Mouse (Mus musculus): ENCODE measurements at regions not wholly inside any gene's neighbourhood (a gene's known extent, or its start where the extent isn't known, plus 50 kb on each side); places are given as distances from the start of the nearest gene placed in this dataset.
A peak's percentile ranks its signal among the peaks of the same experiment; 100 is the strongest.

- no peak for DNase-seq (ENCODE audit: low spot score in 2 of 2)
Measured at GRCm38 (mm10) chr6:98626435-98626834, 283.9 kb upstream of the Gm765 start.

GRCm38 (mm10) chr6:98620886-98621285, 278.3 kb upstream of the Gm765 start:
- no peak for DNase-seq (ENCODE audit: low spot score in 2 of 2)

- DNase-seq (ENCODE audit: low spot score in 2 of 2): no peak
Measured at GRCm38 (mm10) chr6:98613030-98613429, 270.5 kb upstream of the Gm765 start.

- no peak for DNase-seq (ENCODE audit: low spot score in 2 of 2)
Measured at GRCm38 (mm10) chr6:98609133-98609532, 266.6 kb upstream of the Gm765 start.

GRCm38 (mm10) chr6:98606680-98607079, 264.1 kb upstream of the Gm765 start:
- no peak for DNase-seq (ENCODE audit: low spot score in 2 of 2)

GRCm38 (mm10) chr6:98597612-98598011, 255.1 kb upstream of the Gm765 start:
- no peak for DNase-seq (ENCODE audit: low spot score in 2 of 2)

GRCm38 (mm10) chr6:98590989-98591388, 248.4 kb upstream of the Gm765 start:
- no peak for DNase-seq (ENCODE audit: low spot score in 2 of 2)

- no peak for DNase-seq (ENCODE audit: low spot score in 2 of 2)
Measured at GRCm38 (mm10) chr6:98588979-98589378, 246.4 kb upstream of the Gm765 start.

- no peak for DNase-seq (ENCODE audit: low spot score in 2 of 2)
Measured at GRCm38 (mm10) chr6:98584541-98584940, 242.0 kb upstream of the Gm765 start.

- DNase-seq (ENCODE audit: low spot score in 2 of 2): no peak
Measured at GRCm38 (mm10) chr6:98582826-98583225, 240.3 kb upstream of the Gm765 start.

- DNase-seq (ENCODE audit: low spot score in 2 of 2): no peak
Measured at GRCm38 (mm10) chr6:98575227-98575626, 232.7 kb upstream of the Gm765 start.

- DNase-seq (ENCODE audit: low spot score in 2 of 2): no peak
Measured at GRCm38 (mm10) chr6:98555702-98556101, 213.1 kb upstream of the Gm765 start.

- DNase-seq (ENCODE audit: low spot score in 2 of 2): no peak
Measured at GRCm38 (mm10) chr6:98553922-98554321, 211.4 kb upstream of the Gm765 start.

- peak in 1 of 2 experiments; percentile 10 for DNase-seq (ENCODE audit: low spot score in 2 of 2)
Measured at GRCm38 (mm10) chr6:98551781-98552180, 209.2 kb upstream of the Gm765 start.

- DNase-seq (ENCODE audit: low spot score in 2 of 2): no peak
Measured at GRCm38 (mm10) chr6:98526882-98527440, 184.4 kb upstream of the Gm765 start.

- peak; percentile 59 to 60 for DNase-seq (ENCODE audit: low spot score in 2 of 2)
Measured at GRCm38 (mm10) chr6:98525286-98525685, 182.7 kb upstream of the Gm765 start.

GRCm38 (mm10) chr6:98524659-98525058, 182.1 kb upstream of the Gm765 start:
- no peak for DNase-seq (ENCODE audit: low spot score in 2 of 2)

- DNase-seq (ENCODE audit: low spot score in 2 of 2): no peak
Measured at GRCm38 (mm10) chr6:98521526-98521925, 179.0 kb upstream of the Gm765 start.

- DNase-seq (ENCODE audit: low spot score in 2 of 2): no peak
Measured at GRCm38 (mm10) chr6:98514826-98515225, 172.3 kb upstream of the Gm765 start.

GRCm38 (mm10) chr6:98514376-98514775, 171.8 kb upstream of the Gm765 start:
- DNase-seq (ENCODE audit: low spot score in 2 of 2): peak; percentile 36 to 52

GRCm38 (mm10) chr6:98513217-98513616, 170.7 kb upstream of the Gm765 start:
- no peak for DNase-seq (ENCODE audit: low spot score in 2 of 2)

- no peak for DNase-seq (ENCODE audit: low spot score in 2 of 2)
Measured at GRCm38 (mm10) chr6:98502726-98503125, 160.2 kb upstream of the Gm765 start.

- no peak for DNase-seq (ENCODE audit: low spot score in 2 of 2)
Measured at GRCm38 (mm10) chr6:98499721-98500120, 157.2 kb upstream of the Gm765 start.

GRCm38 (mm10) chr6:98486626-98487025, 144.1 kb upstream of the Gm765 start:
- DNase-seq (ENCODE audit: low spot score in 2 of 2): no peak
